Mouse (Mus musculus) kidney, postnatal 10 days (tissue): ENCODE results near the gene Pex16.

Experiments
- DNase-seq: peaks from one replicate; pipeline ENCODE4 v3.0.0; 2021; ENCODE audit warnings: mixed read lengths

The Pex16 gene

DNA sequence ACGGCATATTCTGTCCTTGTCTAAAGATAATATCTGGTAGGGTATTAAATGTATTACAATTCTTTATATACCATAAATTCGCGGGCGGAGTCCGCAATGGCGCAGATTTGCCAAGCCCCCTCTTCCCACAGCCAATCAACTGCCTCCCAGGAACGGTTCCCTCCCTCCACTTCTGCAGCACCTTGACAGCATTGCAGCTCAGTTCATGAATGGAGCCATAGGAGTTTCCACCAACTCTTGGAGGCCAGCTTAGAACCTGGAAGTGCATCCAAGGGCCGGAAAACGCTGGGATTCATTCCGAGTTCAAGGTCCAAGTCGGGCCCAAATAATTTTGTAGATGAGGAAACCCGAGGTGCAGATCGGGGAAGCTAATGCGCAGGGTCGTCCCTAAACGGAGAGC, at the start of gene Pex16, which contains the start of gene Large2:
Pex16 (plus strand) TSS at position 163 of the 400 bp plus-strand sequence.
Large2 (minus strand) TSS at position 356 of the 400 bp plus-strand sequence.
- peak; percentile 55 for DNase-seq

DNA sequence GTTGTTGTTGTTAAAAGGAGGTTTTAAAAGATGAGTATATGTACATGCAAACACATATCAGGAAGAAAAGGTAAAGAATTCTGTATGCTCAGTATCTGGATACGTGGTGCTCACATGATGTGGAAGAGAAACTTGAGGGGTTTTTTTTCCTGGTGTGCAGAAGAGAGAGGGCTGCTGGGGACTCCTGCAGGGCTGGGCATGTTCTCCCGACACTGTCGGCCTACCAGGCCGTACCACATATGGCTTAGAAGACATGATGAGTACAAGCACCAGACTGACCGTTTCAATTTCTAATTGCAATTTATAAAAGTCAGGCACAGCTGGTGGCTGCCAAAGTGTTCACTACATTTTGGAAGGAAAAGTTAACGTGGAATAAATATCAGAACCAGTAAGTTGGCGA, 48.8 kb upstream of the Pex16 start:
- no peak for DNase-seq

DNA sequence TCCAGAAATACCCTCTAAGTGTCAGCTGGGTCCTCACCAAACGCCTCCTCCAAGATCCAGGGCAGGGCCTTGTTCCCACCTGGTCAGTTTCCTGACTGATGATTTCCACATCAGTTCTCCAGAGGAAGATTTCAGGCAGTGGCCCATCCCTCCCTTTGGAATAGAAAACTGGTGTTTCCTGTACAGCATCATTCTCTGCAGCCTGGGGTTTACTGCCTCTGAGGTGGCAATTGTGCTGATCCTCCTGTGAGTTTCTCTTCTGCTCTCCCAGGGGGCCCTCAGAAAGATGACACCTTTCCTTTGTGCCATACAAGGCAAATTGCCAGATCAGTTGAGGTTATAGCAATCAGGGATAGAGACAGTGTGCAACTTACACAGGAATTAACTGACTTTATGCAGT, 48.3 kb upstream of the Pex16 start:
- no peak for DNase-seq

DNA sequence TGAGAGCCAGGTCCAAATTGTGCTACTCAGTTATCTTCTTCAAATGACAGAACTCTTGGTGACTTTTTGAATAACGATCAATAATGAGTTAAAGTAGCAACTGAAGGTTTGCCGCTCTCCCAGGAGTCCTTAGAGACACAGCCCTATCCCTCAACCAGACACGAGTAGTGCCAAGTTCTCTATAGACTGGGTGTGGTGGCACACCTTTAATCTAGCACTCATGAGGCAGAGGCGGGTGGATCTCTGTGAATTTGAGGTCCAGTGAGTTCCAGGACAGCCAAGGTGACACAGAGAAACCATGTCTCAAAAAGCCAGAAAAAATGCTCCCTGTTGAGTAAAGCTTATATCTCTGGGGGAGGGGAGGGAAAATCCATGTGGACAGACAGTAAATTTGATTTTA, 46.9 kb upstream of the Pex16 start:
- no peak for DNase-seq

DNA sequence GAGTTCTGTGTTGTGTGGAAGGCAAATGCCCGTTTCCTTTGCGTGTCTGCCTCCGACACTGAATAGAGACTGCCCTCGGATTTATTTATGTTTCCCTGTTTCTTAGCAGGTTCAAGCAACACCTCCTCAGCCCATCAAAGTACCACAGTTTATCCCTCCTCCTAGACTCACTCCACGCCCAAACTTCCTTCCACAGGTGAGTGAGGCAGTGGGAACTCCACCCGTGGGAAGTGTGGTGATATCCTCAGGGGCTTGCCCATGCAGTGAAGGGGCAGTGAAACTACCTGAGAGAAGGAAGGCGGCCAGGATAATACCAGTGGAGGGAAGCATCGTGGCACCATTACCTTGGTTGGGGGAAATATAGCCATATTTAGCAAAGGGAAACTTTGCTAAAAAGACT, 46.3 kb upstream of the Pex16 start:
- no peak for DNase-seq

DNA sequence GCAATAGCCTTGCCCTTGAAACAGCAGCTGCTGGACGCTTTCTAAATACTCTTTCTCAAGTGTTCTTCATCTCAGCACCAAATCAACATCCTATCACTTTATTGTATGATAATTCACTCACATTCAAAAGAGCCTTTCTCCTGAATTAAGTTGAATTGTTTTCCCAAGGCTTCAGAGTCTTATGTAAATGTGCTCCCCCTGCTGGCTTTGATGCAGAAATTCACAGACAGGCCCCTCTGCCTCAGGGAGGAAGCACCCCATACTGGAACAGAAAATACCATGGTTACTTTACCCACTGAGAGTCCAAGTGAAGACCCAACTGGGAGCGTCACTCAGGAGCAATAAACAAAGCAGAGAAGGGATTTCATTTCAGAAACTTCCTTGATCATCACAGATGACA, 43.6 kb upstream of the Pex16 start:
- peak; percentile 32 for DNase-seq

DNA sequence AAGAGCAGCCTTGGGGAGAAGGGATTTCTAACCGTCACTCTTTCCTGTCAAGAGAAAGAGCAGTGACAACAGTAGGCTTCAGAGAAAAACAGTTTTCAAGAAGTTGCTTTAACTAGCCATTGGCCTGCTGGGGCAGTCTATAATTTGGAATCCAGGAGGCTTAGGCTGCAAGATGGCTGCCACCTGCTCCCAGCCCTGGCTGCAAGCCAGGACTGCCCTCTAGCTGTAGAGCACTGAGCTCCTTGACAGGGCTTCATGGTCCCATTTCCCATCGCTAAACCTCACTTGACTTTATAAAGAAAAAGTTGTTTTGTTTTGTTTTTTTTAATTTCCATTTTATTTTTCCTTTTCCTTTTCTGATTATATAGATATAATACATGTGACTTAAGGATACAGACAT, 43.1 kb upstream of the Pex16 start:
- peak; percentile 48 for DNase-seq

DNA sequence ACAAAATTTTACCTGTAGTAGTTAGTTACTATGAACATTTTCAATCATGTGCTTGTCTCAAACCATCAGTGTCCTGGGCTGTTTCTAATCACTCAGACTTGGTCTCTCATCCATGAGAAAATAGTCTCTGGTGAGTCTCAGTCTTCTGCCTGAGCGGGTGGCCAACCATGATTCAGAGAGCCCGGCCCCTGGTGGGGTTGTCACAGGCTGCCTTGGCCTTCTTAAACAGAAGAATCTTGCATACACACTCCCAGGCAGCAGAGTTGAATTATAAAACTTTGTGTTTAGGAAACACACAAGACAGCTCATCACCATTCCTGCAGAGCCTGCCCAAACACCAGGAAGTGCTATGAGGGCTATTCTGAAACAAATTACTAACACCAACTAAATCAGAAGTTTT, 42.6 kb upstream of the Pex16 start:
- DNase-seq, result no peak

DNA sequence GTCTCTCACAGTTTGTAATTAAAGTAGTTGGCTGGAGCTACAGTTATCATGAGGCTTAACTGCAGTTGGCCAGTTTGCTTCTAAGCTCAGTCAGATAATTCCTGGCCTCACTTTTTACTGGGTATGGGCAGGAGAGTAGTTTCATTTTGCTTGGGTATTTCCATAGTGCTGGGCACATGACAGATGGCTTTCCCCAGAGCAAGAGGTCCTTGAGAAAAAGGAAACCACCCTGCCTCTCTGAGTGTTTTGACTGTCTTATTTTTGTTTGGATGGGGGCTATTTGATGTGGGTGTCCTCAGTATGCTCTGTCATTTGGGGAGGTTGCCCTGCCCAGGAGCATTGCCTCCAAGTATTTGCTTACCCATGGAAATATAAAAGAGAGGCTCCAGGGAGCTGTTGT, 32.1 kb upstream of the Pex16 start:
- DNase-seq, result no peak

DNA sequence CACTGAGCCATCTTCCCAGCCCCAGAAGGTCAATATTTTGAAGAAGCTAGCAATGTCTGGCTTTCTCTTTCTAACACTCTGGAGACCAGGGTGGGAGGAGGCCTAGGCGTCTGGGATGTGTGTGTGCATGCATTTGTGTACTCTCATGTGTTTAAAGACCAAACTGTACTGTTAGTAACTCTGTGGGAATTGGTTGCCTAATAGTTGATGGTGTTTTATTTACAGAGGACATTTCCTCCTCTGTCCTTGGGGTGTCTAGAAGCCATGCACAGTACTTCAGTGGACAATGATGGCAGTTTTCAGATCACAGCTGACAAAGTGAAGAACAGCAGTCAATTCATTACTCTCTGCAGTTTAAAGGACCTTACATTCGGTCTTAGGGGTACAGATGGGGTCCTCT, 27.3 kb upstream of the Pex16 start:
- no peak for DNase-seq

DNA sequence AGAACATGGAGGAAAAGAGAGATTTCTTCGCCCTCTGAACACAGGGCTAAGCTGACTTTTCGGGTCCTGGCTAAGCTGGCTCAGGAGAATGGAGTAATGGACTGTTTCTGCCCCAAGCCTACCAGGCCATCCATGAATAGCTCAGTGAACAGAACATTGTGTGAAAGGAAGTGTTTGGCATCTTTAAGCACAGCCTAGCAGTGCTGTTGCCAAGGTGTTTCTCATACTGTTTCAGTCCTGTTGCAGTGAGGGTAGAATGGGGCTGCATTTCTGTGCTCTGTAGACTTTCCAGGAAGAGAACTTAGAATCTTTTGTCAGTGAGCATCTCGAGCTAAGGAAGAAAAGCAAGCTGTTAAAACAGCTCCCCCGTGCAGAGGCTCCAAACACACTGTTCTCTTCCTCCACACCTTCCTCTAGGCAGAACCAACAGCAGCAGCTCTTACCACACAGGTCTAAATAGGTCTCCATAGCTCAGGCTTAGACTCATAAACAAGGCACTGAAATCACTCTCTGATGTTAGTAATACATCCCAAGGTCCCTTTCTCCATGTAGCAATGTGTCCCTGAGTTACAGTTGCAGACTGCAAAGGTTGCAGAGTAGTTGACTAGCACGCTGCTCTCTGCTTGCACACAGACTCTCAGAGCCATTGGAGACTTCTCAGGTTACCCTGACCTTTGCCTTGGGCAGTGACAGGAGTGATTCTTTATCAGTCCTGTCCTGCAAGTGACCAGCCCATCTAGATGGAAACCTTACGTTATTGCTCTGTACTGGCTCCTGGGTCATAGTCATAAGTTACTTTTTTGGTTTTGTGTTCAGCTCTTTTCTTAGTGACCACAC, 24.7 kb upstream of the Pex16 start:
- DNase-seq, result no peak

DNA sequence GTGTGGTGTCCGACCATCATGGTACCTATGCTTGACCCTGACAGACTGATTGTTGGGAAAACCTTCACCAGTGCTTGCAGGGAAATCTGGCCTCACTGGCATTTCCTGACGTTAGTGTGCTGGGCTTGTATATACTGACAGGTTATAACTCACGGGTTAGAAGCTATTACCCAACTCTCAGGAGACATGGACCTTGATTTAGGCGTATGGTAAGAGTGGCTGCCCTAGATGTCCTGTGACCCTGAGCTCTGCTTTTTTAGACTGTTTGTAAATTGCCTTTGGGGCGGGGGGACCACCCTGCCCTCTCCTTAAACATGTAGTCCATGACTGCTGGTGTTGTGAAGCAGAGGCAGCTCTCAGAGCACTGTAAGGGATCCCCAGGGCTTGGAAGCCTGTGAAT, 23.8 kb upstream of the Pex16 start:
- DNase-seq, result no peak

DNA sequence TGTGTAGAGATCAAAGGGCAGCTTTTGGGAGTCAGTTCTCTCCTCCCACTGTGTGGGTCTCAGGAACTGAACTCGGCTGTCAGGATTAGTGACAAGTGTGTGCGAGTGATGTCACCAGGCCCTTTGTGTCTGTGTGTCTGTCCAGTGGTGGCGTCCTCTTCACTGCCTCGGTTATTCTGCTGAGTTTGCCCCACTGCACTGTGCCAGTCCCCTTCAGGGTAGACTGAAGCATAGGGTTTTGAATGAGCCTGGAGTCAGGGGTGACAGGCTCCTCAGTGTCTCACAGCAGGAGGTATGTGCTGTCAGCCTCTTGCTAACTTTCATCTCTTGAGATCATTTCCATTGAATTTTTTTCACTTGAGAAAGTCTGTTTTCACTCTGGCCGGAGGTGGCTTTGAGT, 21.1 kb upstream of the Pex16 start:
- no peak for DNase-seq

DNA sequence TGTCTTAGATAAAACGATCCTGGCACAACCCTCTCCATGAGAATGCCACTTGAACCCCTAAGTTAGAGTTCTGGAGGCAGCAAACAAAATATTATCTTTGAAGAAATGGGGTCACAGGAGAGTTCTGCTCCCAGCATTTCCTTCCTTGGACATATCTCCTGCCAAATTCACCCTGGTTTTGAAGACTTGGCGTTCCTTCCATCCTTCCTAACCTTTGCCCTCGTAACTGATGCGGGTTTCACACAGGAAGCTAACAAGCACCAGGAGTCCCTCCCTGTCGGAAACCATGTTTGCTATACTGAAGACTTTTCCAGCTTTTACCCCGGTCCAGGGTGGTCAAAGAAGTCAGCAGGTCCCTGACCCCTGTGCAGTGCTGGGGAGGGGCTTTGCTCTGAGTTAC, 20.3 kb upstream of the Pex16 start:
- DNase-seq, result no peak

DNA sequence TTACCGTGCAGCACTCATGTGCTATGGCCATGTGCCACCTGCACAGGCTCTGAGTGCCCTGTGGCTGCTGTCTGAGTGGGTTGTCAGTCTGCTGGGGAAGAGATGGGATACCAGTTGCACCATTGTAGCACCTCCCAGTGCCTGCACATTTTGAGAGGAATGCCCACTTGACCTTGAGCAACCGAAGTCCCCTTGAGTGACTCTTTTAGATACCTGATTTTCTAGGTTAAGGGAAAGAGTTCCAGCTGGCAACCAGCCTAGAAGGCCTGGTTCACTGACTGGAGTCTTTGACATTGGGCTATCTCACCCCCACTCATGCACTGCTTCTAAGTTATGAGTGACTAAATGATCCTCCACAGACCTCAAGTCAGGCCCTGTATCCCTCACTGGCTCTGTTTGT, 15.2 kb upstream of the Pex16 start:
- no peak for DNase-seq

DNA sequence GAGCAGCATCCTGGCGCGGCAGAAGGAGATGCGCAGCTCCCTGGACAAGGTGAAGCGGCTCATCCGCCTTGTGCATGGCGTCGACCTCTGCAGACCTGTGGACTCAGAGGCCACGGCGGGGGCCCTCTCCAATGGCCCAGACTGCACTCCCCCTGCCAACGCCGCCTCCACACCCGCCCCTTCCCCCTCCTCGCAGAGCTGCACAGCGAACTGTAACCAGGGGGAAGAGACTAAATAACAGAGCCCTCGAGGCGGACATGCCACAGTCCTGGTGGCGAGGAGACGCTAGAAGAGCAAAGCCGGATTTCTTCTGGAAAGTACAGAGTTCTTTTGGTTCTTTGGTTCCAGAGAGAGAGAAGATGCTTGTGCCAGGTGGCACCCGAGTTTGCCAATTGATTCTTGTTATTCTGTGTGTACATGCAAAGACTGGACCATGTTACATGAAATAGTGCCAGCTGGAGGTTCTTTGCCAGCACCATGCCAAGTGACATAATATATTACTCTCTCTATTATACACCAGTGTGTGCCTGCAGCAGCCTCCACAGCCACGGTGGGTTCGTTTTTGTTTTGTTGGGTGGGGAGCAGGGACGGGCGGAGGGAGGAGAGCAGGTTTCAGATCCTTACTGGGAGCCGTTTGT, 14.2 kb upstream of the Pex16 start:
- no peak for DNase-seq

DNA sequence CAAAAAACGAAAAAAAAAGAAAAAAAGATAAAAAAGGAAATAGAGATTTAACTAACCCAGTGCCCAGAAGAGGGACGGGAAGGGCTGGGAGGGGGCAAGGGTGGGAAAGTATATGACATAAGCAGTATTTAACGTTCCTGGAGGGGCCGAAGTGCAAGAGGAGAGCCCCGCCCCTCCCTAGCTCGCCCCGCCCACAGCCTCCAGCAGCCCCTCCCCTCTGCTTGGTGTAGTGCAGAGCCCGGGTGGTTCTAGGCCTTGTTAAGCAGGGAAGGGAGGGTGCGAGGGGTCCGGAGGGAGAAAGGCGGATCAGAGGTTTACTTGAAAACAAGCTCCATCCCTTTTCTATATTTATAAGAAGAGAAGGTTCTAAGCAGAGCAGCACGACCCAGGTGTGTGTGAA, 13.6 kb upstream of the Pex16 start:
- DNase-seq, result peak; percentile 66

DNA sequence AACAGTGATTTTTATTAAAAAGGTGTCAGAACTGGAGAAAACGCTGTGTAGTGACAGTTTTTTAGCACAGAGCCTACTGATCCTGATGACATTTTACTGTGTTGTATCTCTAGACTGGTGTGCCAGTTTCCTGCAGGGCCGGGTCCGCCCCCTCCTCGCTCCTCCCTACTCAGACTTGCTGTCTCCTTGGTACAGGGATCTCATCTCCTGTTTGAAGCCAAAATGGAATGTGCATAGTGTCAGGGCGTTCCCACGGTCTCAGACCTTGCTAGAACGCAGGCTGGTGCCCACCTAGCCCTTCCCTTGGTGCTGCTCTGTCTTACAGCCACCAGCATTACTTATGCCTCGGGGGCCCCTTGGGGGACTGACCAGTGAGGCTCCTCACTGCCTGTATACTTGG, 12.7 kb upstream of the Pex16 start:
- DNase-seq, result no peak

DNA sequence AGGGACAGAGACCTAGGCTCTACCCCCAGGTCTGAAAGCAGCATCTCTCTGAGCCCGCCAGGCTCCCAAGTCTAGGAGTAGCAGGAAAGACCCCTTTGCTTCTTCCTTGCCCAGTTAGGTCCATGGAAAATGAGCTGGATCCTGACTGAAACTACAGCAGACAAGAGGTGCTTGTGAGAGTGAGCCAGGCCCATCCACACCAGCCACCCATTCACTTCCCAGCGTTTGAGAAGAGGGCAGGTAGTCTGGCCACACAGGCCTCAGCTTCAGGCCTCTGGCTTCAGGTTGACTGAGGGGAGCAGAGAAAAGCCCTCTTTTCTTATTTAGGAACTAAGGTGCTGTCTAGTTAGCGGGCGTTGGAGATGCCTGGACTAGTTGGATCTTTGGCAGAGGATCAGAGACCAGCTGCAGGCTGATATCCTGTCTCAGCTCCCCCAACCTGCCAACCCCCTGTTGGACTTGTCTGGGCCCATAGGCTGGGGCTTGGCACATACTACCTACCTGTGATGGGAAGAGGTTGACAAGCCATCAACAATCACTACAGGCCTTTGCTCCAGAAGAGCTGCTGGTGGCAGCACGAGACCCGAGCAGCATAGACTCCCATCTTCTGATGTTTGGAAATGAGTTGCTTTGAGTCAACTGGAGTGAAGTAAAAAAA, 11.8 kb upstream of the Pex16 start:
- no peak for DNase-seq

DNA sequence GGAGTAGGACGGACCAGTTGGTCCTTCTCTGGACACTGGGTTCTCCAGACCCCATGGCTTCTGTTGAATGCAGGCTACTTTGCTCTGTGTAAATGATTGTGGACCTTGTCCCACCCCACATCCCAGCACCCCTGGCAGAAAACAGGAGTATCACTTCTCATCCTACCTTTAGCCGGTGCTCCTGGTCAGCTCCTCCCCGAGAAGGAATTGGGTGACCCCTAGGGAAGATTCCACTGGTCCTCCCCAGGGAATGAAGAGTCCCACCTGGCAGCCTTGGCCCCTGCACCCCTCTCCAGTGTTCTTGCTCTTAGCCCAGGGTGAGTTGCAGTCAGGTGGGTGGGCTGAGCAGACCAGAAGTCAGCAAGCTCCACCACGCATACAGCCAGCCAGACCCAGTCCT, 10.4 kb upstream of the Pex16 start:
- no peak for DNase-seq

DNA sequence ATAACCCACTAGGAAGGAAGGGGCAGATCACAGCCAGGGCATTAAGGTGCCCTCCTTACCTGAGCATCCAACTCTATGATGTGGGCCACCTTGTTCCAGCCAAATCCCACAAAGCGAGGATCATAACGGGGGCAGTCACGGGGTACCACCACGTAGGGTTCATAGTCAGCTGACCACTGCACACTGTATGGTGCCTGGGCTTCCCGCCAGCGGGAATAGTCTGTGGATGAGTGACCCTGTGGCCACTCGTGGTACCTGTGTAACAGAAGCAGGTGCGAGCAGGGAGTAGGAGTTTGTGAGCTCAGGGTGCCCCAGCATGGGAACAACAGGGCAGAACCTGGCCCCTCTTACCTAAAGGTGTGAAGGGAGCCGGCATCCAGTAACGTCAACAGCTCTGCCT, 8.9 kb upstream of the Pex16 start:
- no peak for DNase-seq

DNA sequence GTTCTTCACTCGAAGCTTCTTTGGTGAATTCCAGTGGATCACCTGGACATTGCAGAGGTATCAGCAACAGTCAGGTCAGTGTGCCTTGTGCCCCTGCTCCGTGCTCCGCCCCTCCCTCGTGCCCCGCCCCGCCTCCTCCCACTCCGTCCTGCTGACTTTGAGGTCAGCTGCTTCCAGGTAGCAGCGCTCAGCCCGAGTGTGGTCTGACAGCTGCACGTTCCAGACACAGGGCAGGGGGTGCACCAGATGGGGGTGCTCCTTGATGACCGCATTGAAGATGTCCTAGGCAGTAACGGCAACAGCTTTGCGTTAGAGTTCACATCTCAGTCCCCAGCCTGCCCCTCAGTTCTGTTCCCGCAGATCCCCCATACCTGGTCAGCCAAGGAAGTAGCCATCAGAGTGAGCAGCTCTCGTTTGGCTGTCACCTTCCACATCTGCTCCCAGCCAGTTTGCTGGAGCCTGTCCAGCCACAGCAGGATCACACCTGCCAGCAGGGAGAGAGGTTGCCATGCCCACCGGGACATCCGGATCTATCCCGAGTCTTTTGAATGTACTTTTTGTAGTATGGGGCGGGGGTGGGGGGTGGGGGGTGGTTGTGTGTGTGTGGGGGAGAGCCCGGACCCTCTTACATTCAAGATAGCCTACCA, 7.0 kb upstream of the Pex16 start:
- DNase-seq, result peak; percentile 55

DNA sequence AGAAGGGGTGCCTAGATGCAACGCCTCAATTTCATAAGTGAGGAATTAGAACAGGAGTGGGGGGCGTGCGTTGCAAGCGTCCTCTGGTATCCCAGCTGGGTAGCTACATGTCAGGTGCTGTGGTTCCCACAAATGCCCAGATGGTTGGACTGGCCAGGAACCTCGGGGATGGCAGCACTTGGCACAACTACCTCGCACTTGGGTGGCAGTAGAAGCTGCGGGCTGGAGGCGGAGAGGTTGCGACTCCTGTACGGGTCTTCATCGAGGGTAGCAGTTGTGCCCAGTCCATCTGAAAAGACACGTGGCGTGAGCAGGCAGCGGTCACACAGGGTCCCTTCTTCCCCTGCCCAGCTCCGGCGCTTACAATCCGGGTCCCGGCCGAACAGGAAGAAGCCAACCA, 4.1 kb upstream of the Pex16 start:
- DNase-seq, result no peak
